Mouse (Mus musculus): Measurements from ENCODE around the gene Ppp3ca. TPM values are rescaled to one million over a fixed set of nuclear protein-coding genes. Genes with fewer than 3 reads are reported as not detected.

The Ppp3ca gene
- polyA plus RNA-seq, 1 experiment from 2014 or later = 92.2 TPM

GRCm38 (mm10) chr3:136798896-136799295, 129.0 kb downstream of the Ppp3ca start:
- no peaks in the 10 kb centered on the region for H3K27me3 ChIP-seq
- TF ChIP-seq CTCF (IDR thresholded peaks at IDR 0.05) = no peak
- DNase-seq (ENCODE audit: low read depth, low spot score) (no peak), ATAC-seq (no peak)
- in situ Hi-C loops (cut with MboI; ENCODE audit: low pct_unique_long_range_greater_than_20kb) = no loop called here
- CTCF ChIA-PET = interaction anchor here (1.0 kb wide), 1 partner anchor 16 kb away, joined by 3 read pairs; no protein-coding TSS in a partner anchor
- POLR2A ChIA-PET = interaction anchor here (0.5 kb wide), 1 partner anchor 71 kb away, joined by 3 read pairs; no protein-coding TSS in a partner anchor

GRCm38 (mm10) chr3:136802595-136802994, 132.7 kb downstream of the Ppp3ca start:
- POLR2A ChIA-PET = no interaction called here
- in situ Hi-C loops (cut with MboI; ENCODE audit: low pct_unique_long_range_greater_than_20kb) = no loop called here
- CTCF ChIA-PET = interaction anchor here (1.2 to 1.4 kb wide), 3 partner anchors 13 to 128 kb away, joined by 3 to 4 read pairs (median 3); no protein-coding TSS in a partner anchor
- DNase-seq (ENCODE audit: low read depth, low spot score) (no peak), ATAC-seq (no peak)
- no peak for TF ChIP-seq CTCF (IDR thresholded peaks at IDR 0.05)
- no peaks in the 10 kb centered on the region for H3K27me3 ChIP-seq

GRCm38 (mm10) chr3:136805897-136806296, 136.0 kb downstream of the Ppp3ca start:
- ATAC-seq (no peak), DNase-seq (ENCODE audit: low read depth, low spot score) (no peak)
- no peaks in the 10 kb centered on the region for H3K27me3 ChIP-seq
- CTCF ChIA-PET = no interaction called here
- TF ChIP-seq CTCF (IDR thresholded peaks at IDR 0.05) = no peak
- POLR2A ChIA-PET = no interaction called here
- in situ Hi-C loops (cut with MboI; ENCODE audit: low pct_unique_long_range_greater_than_20kb) = no loop called here

GRCm38 (mm10) chr3:136810271-136810670, 140.3 kb downstream of the Ppp3ca start:
- DNase-seq (ENCODE audit: low read depth, low spot score) (no peak), ATAC-seq (no peak)
- TF ChIP-seq CTCF (IDR thresholded peaks at IDR 0.05) = no peak
- POLR2A ChIA-PET = no interaction called here
- in situ Hi-C loops (cut with MboI; ENCODE audit: low pct_unique_long_range_greater_than_20kb) = no loop called here
- CTCF ChIA-PET = interaction anchor here (1.1 kb wide), 1 partner anchor 18 kb away, joined by 3 read pairs; no protein-coding TSS in a partner anchor
- H3K27me3 ChIP-seq = no peaks in the 10 kb centered on the region

- in situ Hi-C loops (cut with MboI; ENCODE audit: low pct_unique_long_range_greater_than_20kb) = no loop called here
- ChIA-PET POLR2A (no interaction called here), CTCF (no interaction called here)
- H3K27me3 ChIP-seq = no peaks in the 10 kb centered on the region
- no peak for TF ChIP-seq CTCF (IDR thresholded peaks at IDR 0.05)
- no peak for DNase-seq (ENCODE audit: low read depth, low spot score)
- no peak for ATAC-seq
Measured at GRCm38 (mm10) chr3:136812162-136812561, 142.2 kb downstream of the Ppp3ca start.

GRCm38 (mm10) chr3:136812791-136813190, 142.9 kb downstream of the Ppp3ca start:
- ATAC-seq = no peak
- in situ Hi-C loops (cut with MboI; ENCODE audit: low pct_unique_long_range_greater_than_20kb) = no loop called here
- ChIA-PET POLR2A (no interaction called here), CTCF (no interaction called here)
- no peaks in the 10 kb centered on the region for H3K27me3 ChIP-seq
- DNase-seq (ENCODE audit: low read depth, low spot score) = no peak
- no peak for TF ChIP-seq CTCF (IDR thresholded peaks at IDR 0.05)

- H3K27me3 ChIP-seq = no peaks in the 10 kb centered on the region
- CTCF ChIA-PET = interaction anchor here (0.9 to 4.1 kb wide), 7 partner anchors 10 to 791 kb away, joined by 3 to 16 read pairs (median 5); no protein-coding TSS in a partner anchor
- TF ChIP-seq CTCF (IDR thresholded peaks at IDR 0.05) = no peak
- POLR2A ChIA-PET = no interaction called here
- in situ Hi-C loops (cut with MboI; ENCODE audit: low pct_unique_long_range_greater_than_20kb) = no loop called here
- DNase-seq (ENCODE audit: low read depth, low spot score) (no peak), ATAC-seq (no peak)
Measured at GRCm38 (mm10) chr3:136813886-136814285, 144.0 kb downstream of the Ppp3ca start.

- DNase-seq (ENCODE audit: low read depth, low spot score) = peak; percentile 60
- in situ Hi-C loops (cut with MboI; ENCODE audit: low pct_unique_long_range_greater_than_20kb) = no loop called here
- no peaks in the 10 kb centered on the region for H3K27me3 ChIP-seq
- ATAC-seq = peak; percentile 71
- CTCF ChIA-PET = interaction anchor here (0.7 to 4.1 kb wide), 7 partner anchors 9 to 792 kb away, joined by 3 to 16 read pairs (median 5); no protein-coding TSS in a partner anchor
- TF ChIP-seq CTCF (IDR thresholded peaks at IDR 0.05) = no peak
- POLR2A ChIA-PET = interaction anchor here (1.7 kb wide), 1 partner anchor 18 kb away, joined by 4 read pairs; no protein-coding TSS in a partner anchor
Measured at GRCm38 (mm10) chr3:136814916-136815315, 145.0 kb downstream of the Ppp3ca start.

- in situ Hi-C loops (cut with MboI; ENCODE audit: low pct_unique_long_range_greater_than_20kb) = no loop called here
- ChIA-PET POLR2A (interaction anchor here (0.6 kb wide), 1 partner anchor 24 kb away, joined by 3 read pairs; no protein-coding TSS in a partner anchor), CTCF (interaction anchor here (0.8 to 4.1 kb wide), 6 partner anchors 12 to 92 kb away, joined by 3 to 16 read pairs (median 6); no protein-coding TSS in a partner anchor)
- ATAC-seq (no peak), DNase-seq (ENCODE audit: low read depth, low spot score) (no peak)
- no peak for TF ChIP-seq CTCF (IDR thresholded peaks at IDR 0.05)
- H3K27me3 ChIP-seq = no peaks in the 10 kb centered on the region
Measured at GRCm38 (mm10) chr3:136816319-136816718, 146.4 kb downstream of the Ppp3ca start.

GRCm38 (mm10) chr3:136818997-136819396, 149.1 kb downstream of the Ppp3ca start:
- no peak for TF ChIP-seq CTCF (IDR thresholded peaks at IDR 0.05)
- in situ Hi-C loops (cut with MboI; ENCODE audit: low pct_unique_long_range_greater_than_20kb) = no loop called here
- ChIA-PET CTCF (interaction anchor here (0.6 to 0.8 kb wide), 2 partner anchors 12 to 29 kb away, joined by 3 read pairs; no protein-coding TSS in a partner anchor), POLR2A (interaction anchor here (0.7 to 0.8 kb wide), 2 partner anchors 15 to 194 kb away, joined by 3 to 4 read pairs; no protein-coding TSS in a partner anchor)
- DNase-seq (ENCODE audit: low read depth, low spot score) (no peak), ATAC-seq (no peak)
- no peaks in the 10 kb centered on the region for H3K27me3 ChIP-seq

- POLR2A ChIA-PET = no interaction called here
- TF ChIP-seq CTCF (IDR thresholded peaks at IDR 0.05) = no peak
- in situ Hi-C loops (cut with MboI; ENCODE audit: low pct_unique_long_range_greater_than_20kb) = no loop called here
- ATAC-seq (no peak), DNase-seq (ENCODE audit: low read depth, low spot score) (no peak)
- H3K27me3 ChIP-seq = no peaks in the 10 kb centered on the region
- CTCF ChIA-PET = no interaction called here
Measured at GRCm38 (mm10) chr3:136821039-136821438, 151.1 kb downstream of the Ppp3ca start.

Measured in Patski (cell line).